Mouse (Mus musculus) bone marrow macrophage, adult 2 months (primary cell): ENCODE data around the gene Zcchc4.

Experiments
- CTCF ChIP-seq: IDR thresholded peaks from 2 replicates; pipeline ENCODE4 v1.5.1; 2012; ENCODE audit warnings: low read depth, mild to moderate bottlenecking, low read length, moderate library complexity
- POLR2A ChIP-seq: IDR thresholded peaks from 2 replicates; pipeline ENCODE4 v1.6.1; 2012; ENCODE audit warnings: mild to moderate bottlenecking, low read depth, low read length, borderline replicate concordance

GRCm38 (mm10) chr5:52818676-52819075, 43.5 kb downstream of the Zcchc4 start:
- TF ChIP-seq CTCF (no peak), POLR2A (no peak)
